Mouse (Mus musculus) adrenal gland, postnatal 4 days (tissue): ENCODE data around the gene Tmbim6. TPM values are rescaled to one million over a fixed set of nuclear protein-coding genes. Genes with fewer than 3 reads are reported as not detected.

ENCODE experiments used
- DNase-seq, 2 experiments: peaks; one replicate each; pipeline ENCODE4 v3.0.0; 2021 to 2022; ENCODE audit warnings: low spot score in 2 of 2, mixed read lengths in 2 of 2
- total RNA-seq, 2 experiments: library from RNA; stranded (reverse); gene quantifications; 2 replicates each; pipeline ENCODE4 v1.2.3; 2021

Tmbim6 gene
- total RNA-seq, 2 experiments from 2014 or later: 520 to 533 TPM

DNA sequence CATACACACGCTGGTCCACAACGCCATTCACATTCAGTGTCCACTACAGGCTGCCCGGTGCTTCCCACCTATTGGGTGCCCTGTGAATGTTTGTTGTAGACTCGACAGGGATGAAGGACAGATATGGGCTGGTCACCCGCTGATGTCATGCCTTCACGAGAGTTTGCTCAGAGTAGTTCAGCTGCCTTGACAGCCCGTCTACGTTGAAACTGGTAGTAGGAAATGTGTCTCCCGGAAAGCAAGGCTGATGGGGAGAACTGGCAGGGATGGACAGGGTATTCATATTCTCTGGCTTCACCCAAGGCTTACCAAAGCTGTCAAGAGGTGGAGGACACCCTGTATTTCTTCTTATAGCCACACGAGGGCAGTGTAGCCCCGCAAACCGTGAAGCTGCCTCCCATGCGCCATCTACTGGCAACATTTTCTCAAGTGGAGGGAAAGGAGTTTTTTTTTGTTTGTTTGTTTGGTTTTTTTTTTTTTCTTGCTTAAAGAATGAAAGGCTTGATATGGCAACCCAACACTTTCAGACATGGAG is 23.7 kb downstream of the Tmbim6 start:
- DNase-seq: peak in 1 of 2 experiments; percentile 66

DNA sequence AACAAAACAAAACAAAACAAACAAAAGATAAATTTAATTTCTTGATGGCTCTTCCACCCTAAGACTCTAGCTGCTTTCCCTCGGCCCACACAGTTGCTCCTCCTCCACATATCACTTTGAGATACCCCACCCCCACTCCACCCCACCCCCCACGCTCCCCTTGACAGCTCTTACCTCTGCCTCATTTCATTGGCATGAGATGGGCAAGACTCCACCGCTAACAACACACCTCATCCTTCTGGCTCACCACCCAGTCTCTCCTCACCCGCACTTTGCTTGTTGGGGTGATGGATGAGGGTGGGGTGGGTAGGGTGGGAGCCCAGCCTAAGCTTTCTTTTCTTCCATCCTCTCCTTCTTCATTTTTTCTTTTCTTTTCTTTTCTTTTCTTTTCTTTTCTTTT is 24.3 kb downstream of the Tmbim6 start:
- no peak for DNase-seq

DNA sequence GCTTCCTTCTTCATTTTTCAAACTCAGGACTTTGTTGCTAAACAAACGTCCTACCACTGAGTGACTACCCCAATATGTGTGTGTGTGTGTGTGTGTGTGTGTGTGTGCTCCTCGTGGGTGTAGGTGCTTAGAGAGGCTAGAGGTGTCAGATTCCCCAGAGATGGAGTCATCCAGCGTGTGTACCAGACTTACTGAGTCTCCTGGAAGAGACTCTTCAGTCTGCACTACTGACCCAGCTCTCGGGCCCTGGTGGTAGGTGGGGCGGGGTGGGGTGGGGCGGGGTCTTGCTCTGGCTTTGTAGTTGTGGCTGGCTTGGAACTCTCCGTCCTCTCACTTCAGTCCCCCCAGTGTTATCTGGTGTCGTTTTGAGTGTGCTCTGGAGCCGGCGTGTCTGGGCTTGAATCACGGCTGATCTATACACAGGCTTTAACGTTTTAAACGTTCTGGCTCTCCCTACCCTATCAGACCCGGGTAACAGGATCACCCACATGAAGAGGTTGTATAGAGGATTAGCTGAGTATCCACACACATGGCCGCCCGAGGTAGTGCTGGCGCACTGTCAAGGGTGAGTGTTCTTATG is 25.1 kb downstream of the Tmbim6 start:
- DNase-seq: no peak

DNA sequence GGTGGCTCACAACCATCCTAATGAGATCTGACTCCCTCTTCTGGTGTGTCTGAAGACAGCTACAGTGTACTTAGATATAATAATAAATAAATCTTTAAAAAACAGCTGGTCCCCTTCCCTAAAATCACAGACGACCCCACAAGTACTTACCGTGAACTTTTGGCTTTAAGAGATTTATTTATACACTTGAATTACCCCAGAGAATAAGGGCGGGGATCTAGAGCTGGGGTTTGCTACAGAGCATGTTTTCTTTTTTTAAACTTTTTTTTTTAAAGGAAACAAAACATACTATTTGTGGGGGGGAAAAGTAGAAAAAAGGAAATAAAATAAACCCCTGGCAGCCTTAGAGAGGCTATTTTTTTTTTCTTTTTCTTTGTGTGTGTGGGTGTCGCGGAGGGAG is 27.4 kb downstream of the Tmbim6 start:
- no peak for DNase-seq

DNA sequence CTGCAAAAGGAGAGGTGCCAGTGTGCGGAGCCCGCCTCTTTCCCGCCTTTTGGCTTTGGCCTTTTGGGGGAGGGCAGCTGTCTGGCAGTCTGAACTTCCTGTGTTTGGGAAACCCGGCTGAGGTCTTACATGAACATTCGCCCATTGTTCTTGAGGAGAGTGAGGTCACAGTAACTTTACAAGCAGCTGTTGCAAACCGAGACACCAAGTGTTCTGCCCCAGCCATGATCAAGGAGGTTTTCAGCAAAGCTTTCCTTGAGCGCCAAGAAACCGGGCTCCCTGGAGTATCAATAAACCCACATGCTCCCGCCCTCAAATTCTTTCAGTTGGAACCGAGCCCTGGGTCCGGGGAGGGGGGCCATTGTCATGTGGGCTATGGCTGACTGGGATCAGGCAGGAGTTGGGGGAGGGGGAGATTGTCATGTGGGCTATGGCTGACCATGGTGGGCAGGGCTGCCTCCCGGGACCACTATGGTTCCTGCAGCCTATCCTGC is 27.9 kb downstream of the Tmbim6 start:
- peak in 1 of 2 experiments; percentile 43 for DNase-seq

DNA sequence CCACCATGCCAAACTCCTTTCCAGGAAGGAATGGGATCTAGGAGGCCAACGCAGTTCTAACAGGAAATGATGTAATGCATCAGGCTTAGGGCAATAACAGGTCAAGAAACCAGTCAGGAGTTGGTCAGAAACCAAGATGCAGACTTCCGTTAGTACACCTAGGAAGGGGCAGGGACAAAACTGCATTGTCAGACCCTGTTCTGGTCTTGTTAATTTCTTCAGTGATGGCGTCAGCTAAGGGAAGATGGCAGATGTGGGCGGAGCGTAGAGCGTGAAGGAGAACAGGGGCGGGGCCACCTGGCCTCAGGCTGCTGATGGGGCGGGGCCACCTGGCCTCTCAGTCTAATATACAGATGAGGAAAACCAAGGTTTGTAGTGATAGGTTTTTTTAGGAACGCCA is 28.5 kb downstream of the Tmbim6 start:
- DNase-seq: no peak

DNA sequence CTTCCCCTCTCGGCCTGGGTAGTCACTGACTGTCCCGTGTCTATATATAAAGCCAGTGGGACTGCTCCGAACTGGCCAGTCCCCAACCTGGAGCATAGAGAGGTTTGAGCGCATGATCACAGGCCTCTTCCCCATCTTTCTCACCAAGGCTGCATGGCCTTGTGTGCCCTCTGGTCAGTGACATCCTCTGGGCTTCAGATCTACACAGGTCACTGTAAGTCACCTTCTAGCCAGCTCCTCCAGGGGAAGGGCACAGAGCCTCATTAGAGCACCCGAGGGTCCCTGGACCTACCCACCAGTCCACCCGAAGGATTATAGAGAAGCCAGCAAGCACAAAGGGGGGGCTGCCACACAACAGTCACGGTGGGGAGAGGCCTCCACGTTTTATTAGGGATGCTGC is 29.0 kb downstream of the Tmbim6 start:
- no peak for DNase-seq

DNA sequence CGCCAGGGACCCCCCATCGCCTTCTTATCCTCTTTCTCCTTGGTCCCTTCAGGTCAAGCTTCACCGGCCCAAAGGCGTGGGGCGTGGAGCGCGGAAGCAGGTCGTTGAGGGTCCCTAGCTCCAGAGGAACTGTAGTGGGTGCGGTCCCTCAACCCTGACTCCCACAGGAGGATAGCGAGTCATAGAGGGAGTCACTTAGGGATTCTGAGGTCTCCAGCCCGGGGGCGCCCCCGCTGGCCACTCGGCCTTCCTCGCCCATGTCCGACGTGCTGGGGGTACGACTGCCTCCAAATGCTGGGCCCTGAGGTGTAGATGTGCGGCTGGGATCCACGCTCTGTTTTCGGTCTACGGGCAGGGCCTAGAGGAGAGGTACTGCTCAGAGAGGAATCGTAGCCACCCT is 29.9 kb downstream of the Tmbim6 start:
- no peak for DNase-seq

DNA sequence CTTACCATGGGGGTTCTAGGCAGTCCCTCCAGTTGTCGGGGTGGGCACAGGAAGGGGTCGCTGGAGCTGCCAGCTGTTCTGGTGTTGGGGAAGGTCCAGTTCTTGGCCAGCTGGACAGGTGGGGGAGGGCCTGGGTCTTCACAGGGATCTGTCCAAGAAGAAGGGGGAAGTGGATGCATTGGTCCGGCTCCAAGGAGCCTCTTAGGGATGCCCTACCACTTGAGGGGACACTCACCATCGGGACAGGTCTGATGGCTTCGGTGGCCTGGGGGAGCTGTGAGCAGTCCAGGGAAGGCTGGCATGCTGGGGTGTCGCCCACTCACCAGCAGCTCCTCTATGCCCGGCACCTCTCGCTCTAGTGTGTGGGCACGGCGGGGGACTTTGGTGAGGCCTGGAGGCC is 30.4 kb downstream of the Tmbim6 start:
- no peak for DNase-seq

DNA sequence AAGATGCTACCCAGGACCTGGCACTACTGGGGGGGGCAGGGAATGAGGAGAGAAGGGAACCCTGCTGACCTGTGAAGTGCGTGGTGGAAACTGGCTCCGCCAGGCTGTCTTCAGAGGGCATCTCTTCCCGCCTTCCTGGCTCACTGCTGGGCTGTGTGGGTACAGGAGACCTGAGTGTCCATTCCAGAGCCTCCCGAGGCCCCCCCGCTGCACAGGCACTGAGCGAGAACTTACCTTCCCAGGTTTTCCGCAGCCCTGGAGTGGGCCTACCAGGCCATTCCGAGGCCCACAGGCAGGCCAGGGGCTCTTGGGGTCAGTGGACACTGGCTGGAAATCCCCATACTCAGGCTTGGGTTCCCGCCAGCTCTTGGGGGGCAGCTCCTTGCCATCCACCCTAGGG is 31.2 kb downstream of the Tmbim6 start:
- no peak for DNase-seq

DNA sequence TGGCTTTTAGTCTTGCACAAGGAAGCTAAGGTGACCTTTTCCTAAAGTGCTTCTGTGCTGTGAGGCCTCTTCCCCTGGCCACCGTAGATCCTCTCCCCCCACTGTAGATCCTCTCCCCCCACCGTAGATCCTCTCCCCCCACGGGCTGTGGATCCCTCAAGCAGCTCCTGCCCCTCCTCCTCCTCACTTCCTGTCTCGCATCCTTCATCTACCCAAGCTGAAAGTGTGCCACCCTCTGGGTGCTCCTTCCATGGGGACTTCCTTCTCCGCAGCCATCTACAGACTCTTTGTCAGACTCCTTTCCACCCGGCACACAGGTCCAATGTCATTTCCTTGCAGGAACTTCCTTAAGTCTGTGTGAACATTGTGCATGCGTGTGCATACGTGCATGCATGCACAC is 37.7 kb downstream of the Tmbim6 start:
- DNase-seq: no peak

DNA sequence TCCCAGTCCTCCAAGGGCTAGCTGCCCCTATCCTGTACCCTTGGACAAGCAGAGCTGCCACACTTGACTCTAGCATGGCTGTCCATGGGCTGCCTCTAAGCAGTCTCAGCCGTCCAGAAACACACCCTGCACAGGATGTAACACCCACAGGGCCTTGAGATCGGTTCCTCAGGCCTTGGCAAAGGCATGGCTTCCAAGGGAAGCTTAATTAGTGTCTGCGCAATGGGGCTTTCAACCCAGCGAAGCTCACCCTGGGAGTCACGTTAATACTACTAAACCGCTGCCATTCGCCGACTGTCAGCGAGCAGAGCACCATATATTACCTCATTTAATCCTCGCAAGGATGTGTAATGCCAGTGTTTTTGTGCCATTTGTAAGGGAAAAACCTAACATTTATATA is 38.4 kb downstream of the Tmbim6 start:
- DNase-seq: no peak

DNA sequence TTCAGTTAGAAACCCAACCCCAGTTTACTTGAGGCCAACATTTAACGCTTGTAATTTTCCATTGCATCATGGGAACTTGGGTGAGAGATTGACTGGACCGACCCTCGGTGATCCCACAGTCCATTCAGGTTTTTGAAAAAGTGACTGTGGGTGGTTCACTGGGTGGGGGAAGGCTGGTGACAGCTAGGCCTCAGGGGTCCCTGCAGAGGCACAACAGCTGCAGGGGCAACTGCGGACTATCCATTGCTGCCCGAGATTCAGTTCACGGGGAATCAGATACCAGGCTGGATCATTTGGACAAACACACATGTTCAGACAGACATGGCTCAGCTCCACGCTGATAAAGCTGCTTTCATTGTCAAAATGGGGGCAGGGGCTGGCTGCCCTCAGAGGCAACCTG is 38.8 kb downstream of the Tmbim6 start:
- no peak for DNase-seq

DNA sequence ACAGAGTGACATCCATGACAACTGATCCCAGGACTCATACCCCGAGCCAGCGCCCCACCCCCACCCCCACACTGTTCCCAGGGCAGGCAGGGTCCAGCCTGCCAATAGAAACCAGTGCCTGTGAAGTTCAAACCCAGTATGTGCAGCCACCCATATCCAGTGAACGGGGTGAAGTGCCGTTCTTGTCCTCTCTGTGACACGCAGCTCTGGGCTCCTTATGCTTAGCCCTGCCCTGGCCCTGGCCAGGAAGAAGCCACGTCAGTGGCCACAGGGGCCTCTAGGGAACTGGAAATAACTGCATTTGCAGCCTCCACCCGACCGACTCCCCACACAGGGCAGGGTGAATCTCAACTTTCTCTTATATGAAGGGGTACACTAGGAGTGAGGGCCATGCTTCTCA is 39.3 kb downstream of the Tmbim6 start:
- DNase-seq: no peak

DNA sequence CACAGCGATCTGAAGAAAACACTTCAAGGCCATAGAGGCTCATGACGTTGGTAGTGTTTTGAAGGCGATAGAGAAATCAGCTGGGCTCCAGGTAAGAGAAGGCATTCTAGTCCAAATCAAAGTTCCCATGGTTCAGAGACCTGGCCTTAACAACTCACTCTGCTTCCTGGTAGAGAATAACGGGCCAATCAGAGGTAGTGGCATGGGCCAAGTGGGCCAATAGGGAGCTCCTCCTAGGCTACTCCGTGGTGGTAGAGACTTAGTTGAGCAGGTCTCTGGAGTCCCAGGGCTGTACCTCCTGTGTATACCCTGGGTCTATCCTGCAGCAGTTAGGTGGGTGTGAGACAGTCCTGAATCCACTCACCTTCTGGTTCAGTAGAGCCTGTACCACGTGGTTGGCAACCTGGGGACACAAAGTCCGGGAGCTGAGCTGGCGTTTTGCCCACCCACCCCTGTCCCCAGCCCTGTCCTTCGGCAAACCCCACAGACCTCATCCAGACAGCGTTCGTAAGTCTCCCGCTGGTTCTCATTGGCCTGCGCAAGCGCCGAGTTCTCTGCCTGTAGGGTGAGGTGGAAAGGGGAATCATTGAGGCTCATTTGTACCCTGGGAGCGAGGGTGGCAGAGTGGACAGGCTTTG is 40.5 kb downstream of the Tmbim6 start:
- DNase-seq: no peak

DNA sequence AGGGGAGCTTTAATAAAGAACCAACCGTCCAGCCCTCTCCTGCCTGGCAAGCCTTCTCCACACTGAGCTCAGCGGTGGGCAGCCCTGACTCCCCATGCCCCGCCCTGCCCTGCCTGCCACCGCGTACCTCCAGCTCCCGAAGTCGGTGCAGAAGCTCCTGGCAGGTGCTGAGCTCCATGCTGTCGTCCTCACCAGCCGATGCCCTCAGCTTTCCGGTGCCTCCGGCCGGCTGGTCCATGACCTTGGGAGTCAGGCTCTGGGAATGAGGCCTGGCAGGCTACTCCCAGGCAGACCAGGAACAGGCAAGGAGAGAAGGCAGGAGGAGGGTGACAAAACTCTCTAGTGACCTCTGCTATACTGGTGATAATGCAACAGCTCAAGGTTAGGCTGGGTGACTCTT is 41.2 kb downstream of the Tmbim6 start:
- peak in 1 of 2 experiments; percentile 49 for DNase-seq

DNA sequence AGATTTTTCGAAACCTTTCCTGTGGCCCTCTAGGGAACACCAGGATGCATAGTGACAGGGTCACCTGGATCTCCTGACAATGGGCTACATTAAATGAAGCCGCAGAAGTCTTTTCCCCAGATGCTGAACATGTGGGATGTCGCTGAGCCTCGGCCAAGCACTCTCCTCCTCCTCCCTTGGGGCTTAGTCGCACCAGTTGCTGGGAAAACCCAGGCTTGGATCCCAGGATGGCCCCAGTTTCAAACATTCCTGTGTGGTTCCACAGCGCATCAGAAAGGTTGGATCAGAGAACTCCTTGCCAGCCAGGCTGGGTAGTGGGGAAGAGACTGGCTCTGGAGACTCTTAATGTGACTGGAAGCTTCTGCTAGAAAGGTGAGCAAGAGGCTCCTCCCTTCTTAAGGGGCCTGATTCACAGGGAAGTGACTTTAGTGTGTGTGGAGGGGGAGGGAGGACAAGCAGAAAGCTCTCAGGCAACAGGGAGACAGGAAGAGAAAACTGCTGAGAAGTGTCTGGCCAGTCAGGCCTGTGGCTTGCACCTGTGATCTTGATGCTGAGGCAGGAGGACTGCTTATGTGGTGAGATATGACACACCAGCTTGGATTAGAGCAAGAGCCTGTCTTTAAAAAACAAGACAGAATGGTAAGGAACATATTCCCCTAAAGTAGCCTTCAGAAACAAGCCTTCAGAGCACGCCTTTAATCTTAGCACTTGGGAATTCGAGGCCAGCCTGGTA is 46.5 kb downstream of the Tmbim6 start:
- no peak for DNase-seq

DNA sequence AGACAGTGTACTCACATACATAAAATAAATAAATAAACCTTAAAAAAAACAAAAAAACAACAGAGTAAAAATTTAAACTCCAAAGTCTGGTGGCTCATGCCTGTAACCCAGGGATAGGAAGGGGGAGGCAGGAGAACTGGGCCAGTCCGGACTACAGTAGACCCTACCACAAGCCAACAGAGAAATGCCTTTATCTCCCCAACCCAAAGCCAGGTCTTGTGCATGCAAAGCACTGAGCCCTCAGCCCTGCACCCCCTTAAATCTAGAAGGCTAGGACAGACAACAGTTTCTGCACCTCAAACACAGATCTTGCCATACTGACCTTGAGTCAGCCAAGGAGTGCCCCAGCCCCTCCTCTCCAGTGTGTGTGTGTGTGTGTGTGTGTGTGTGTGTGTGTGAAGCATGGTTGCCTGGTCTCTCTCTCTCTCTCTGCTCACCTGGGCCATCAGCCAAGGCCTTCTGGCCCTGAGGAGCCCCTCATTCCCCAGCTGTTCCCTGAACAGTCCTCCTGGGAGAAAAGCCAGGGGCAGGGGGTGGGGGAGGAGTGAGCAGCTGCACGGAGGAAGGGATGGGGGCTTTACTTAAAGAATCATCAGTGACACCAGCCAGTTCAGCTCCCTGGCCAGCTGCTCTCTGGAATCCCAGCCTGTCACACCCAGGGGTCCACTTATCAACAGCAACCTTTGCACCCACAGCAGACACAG is 47.6 kb downstream of the Tmbim6 start:
- DNase-seq: no peak

DNA sequence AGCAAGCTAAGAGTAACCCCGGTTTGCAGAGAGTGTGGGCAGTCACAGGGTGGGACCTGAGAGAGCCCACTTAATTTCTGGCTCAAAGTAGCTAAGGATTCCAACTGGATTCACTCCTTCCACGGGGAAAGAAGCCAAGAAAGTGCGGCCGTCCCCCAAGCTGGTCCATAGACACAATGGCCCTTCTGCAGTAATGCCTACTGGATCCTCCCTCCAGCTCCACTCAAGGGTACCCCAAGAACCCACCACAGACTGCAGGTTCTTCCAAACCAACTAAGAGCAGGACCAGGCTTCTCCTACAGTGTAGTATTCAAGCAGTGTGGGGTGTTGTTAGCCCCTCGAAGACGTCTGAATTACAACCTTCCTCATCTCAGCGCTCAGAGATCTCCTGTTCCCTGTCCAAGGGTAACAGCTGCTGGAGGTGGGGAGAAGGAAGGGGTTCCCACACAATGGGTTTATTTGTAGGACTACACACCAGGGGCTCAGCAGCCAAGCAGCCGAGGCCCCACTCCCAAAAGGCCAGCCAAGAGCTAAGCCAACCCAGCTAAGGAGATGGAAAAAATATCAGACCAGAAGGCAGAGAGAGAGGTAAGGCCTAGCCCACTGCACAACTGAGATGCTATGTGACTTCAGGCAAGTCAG is 48.3 kb downstream of the Tmbim6 start:
- DNase-seq: no peak

DNA sequence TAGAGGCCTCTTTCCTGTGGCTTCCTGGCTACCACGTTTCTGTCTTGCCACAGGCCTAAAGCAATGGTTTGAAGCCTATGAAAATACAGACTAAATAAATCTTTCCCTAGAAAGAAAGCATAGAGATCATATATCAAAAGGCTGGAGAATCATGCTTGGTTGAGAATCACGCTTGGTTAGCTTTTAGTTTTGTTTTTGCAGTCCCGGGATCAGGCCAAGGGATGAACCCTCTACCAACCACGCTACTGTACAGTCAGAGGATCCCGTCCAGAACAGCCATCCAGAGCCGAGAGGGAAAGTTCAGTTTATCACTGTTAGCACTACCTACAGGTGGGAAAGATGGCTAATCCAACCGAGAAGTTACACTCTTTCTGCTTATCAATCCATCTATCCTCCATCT is 49.7 kb downstream of the Tmbim6 start:
- DNase-seq: no peak

DNA sequence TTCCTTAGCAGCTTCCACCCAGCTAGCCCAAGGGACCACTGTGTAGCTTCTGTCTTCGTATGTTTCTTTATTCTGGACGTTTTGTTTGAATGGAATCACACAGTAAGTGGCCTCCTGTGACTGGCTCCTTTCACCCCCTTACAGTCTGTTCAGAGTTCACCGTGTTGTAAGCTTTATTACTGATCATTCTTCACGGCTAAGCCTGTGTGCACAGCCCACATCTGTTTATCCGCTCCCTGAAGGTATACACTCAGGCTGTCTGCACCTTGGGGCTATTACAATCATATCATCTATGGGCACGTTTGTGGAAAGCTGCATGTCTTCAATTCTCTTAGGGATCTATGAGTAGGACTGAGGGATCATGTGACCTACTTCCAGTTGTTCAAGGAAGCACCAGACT is 52.9 kb downstream of the Tmbim6 start:
- no peak for DNase-seq
